Mouse (Mus musculus) heart, postnatal 0 days (tissue): Measurements from ENCODE around the gene Angel1. TPM values are rescaled to one million over a fixed set of nuclear protein-coding genes. Genes with fewer than 3 reads are reported as not detected.

ENCODE experiments used
- ATAC-seq: fragments of 200-750 bp; cut with Nextera tagmentation; 2 replicates; pipeline ENCODE4 v1.8.0; 2017; ENCODE audit warnings: low read depth, moderate number of reproducible peaks, moderate library complexity; ENCODE audit not compliant: insufficient read depth
- DNase-seq: peaks from one replicate; pipeline ENCODE4 v3.0.0-alpha.2; 2016; ENCODE audit warnings: low spot score
- H3K27ac ChIP-seq: fragments of 300-500 bp; sonication (generic); 2 replicates; pipeline ENCODE4 v1.5.1; 2014; ENCODE audit warnings: low read depth, mild to moderate bottlenecking
- H3K27me3 ChIP-seq: fragments of 300-500 bp; sonication (generic); 2 replicates; pipeline ENCODE4 v1.6.1; 2014; ENCODE audit warnings: low read length, mixed read lengths; ENCODE audit not compliant: control insufficient read depth, insufficient read depth
- H3K36me3 ChIP-seq: fragments of 300-500 bp; sonication (generic); replicated peaks from 2 replicates; pipeline ENCODE4 v1.6.1; 2014; ENCODE audit warnings: low read length, mixed read lengths; ENCODE audit not compliant: control insufficient read depth, insufficient read depth
- H3K4me1 ChIP-seq: fragments of 300-500 bp; sonication (generic); 2 replicates; pipeline ENCODE4 v1.6.1; 2014; ENCODE audit warnings: antibody characterized with exemption; ENCODE audit not compliant: control insufficient read depth, insufficient read depth
- H3K4me2 ChIP-seq: fragments of 300-500 bp; sonication (generic); 2 replicates; pipeline ENCODE4 v1.6.1; 2014; ENCODE audit warnings: low read depth, mild to moderate bottlenecking, low read length, moderate library complexity
- H3K4me3 ChIP-seq: fragments of 300-500 bp; sonication (generic); 2 replicates; pipeline ENCODE4 v1.5.1; 2014; ENCODE audit warnings: low read depth, low read length
- H3K9ac ChIP-seq: fragments of 300-500 bp; sonication (generic); replicated peaks from 2 replicates; pipeline ENCODE4 v1.6.1; 2014; ENCODE audit warnings: low read depth, low read length, mixed read lengths
- H3K9me3 ChIP-seq: fragments of 300-500 bp; sonication (generic); replicated peaks from 2 replicates; pipeline ENCODE4 v1.6.1; 2016; ENCODE audit warnings: low read length; ENCODE audit not compliant: control insufficient read depth
- CTCF ChIP-seq: IDR thresholded peaks from 2 replicates; pipeline ENCODE4 v1.5.1; 2016; ENCODE audit warnings: antibody characterized with exemption, control low read depth, low read depth
- EP300 ChIP-seq: IDR thresholded peaks from 2 replicates; pipeline ENCODE4 v1.6.1; 2016; ENCODE audit warnings: antibody characterized with exemption, low read depth
- WGBS: fragments of 180-500 bp; shearing (Covaris S2); extraction: QIAGEN DNeasy Blood & Tissue Kit; methylation state at CpG from one replicate; pipeline ENCODE4 v1.1.7; 2014; 5-methylcytosine and 5-hydroxymethylcytosine counted together
- polyA plus RNA-seq: library from polyadenylated mRNA; unstranded; fragments of >200 nt; fragmentation: Nextera tagmentation; extraction: Ambion mirVana; gene quantifications from 2 replicates; pipeline ENCODE4 v1.2.1, GENCODE M21; 2015
- total RNA-seq: library from RNA; depleted of rRNA; stranded (reverse); fragments of >200 nt; gene quantifications from 2 replicates; pipeline ENCODE4 v1.2.3, GENCODE M21; 2014; ENCODE audit warnings: low replicate concordance

Gene Angel1
- total and polyA plus RNA-seq, 2 experiments from 2014 or later = 2.2 to 4.4 TPM

- H3K27me3 ChIP-seq = no peaks in the 10 kb centered on the region
- H3K4me2 ChIP-seq = no peak overlapping the region
- peak overlapping the region; percentile 87 for H3K27ac ChIP-seq
- DNase-seq (peak; percentile 62), ATAC-seq (peak; percentile 74)
- WGBS = 70% methylated on average over 4 of the region's 4 CpGs
- H3K9ac ChIP-seq = no peak overlapping the region
- peaks cover 21% of the 10 kb centered on the region for H3K4me1 ChIP-seq
- peak; percentile 84; the same call in 1 of the 2 replicates for TF ChIP-seq EP300
- no peak for TF ChIP-seq CTCF
- H3K4me3 ChIP-seq = no peak overlapping the region
- peaks cover 5% of the 10 kb centered on the region; the same call in 1 of the 2 replicates for H3K36me3 ChIP-seq
- H3K9me3 ChIP-seq = no peaks in the 10 kb centered on the region
Measured at GRCm38 (mm10) chr12:86687971-86688573, 38.2 kb downstream of the Angel1 start.

- no peaks in the 10 kb centered on the region for H3K27me3 ChIP-seq
- 65% methylated on average over 4 of the region's 4 CpGs for WGBS
Measured at GRCm38 (mm10) chr12:86687445-86687955, 38.8 kb downstream of the Angel1 start.

GRCm38 (mm10) chr12:86686551-86687330 lies 39.5 kb downstream of the Angel1 start:
- H3K4me2 ChIP-seq = no peak overlapping the region
- H3K36me3 ChIP-seq = peaks cover 2% of the 10 kb centered on the region; the same call in 1 of the 2 replicates
- no peaks in the 10 kb centered on the region for H3K9me3 ChIP-seq
- H3K4me3 ChIP-seq = no peak overlapping the region
- ATAC-seq (no peak), DNase-seq (no peak)
- 54% methylated on average over 12 of the region's 13 CpGs for WGBS
- peak overlapping the region; percentile 87 for H3K27ac ChIP-seq
- H3K9ac ChIP-seq = no peak overlapping the region
- TF ChIP-seq CTCF (no peak), EP300 (no peak)
- H3K4me1 ChIP-seq = peaks cover 14% of the 10 kb centered on the region
- H3K27me3 ChIP-seq = no peaks in the 10 kb centered on the region

More at GRCm38 (mm10) chr12:86687445-86687955, 38.8 kb downstream of the Angel1 start:
- DNase-seq (no peak), ATAC-seq (peak; percentile 14)
- peaks cover 16% of the 10 kb centered on the region for H3K4me1 ChIP-seq
- peaks cover 5% of the 10 kb centered on the region; the same call in 1 of the 2 replicates for H3K36me3 ChIP-seq
- no peak overlapping the region for H3K4me3 ChIP-seq
- no peak overlapping the region for H3K4me2 ChIP-seq
- TF ChIP-seq CTCF (no peak), EP300 (no peak)
- H3K27ac ChIP-seq = peak overlapping the region; percentile 87
- H3K9me3 ChIP-seq = no peaks in the 10 kb centered on the region
- 0 out of 2 replicates have a peak overlapping the region, but pooled peaks have one; percentile 1 for H3K9ac ChIP-seq

- ATAC-seq = no peak
- H3K9ac ChIP-seq = no peak overlapping the region
- no peak overlapping the region for H3K4me3 ChIP-seq
- TF ChIP-seq EP300 = no peak
- no peak for TF ChIP-seq CTCF
- no peak for DNase-seq
- no peaks in the 10 kb centered on the region for H3K27me3 ChIP-seq
- H3K4me2 ChIP-seq = no peak overlapping the region
- H3K36me3 ChIP-seq = no peaks in the 10 kb centered on the region
- H3K4me1 ChIP-seq = peaks cover 21% of the 10 kb centered on the region
- H3K27ac ChIP-seq = no peak overlapping the region
- H3K9me3 ChIP-seq = no peaks in the 10 kb centered on the region
- 46% methylated on average over 9 of the region's 9 CpGs for WGBS
Measured at GRCm38 (mm10) chr12:86685275-86685674, 41.0 kb downstream of the Angel1 start.

GRCm38 (mm10) chr12:86683698-86684097 lies 42.6 kb downstream of the Angel1 start:
- H3K4me3 ChIP-seq = no peak overlapping the region
- H3K9me3 ChIP-seq = no peaks in the 10 kb centered on the region
- WGBS = 54% methylated on average over 7 of the region's 7 CpGs
- H3K9ac ChIP-seq = no peak overlapping the region
- no peak for ATAC-seq
- DNase-seq = no peak
- peaks cover 17% of the 10 kb centered on the region for H3K4me1 ChIP-seq
- H3K4me2 ChIP-seq = no peak overlapping the region
- TF ChIP-seq CTCF = no peak
- TF ChIP-seq EP300 = no peak
- no peaks in the 10 kb centered on the region for H3K27me3 ChIP-seq
- no peak overlapping the region for H3K27ac ChIP-seq
- no peaks in the 10 kb centered on the region for H3K36me3 ChIP-seq
